Mouse (Mus musculus) mouse embryonic stem cell (cell line): ENCODE measurements around the gene Nostrin.

Experiments
- in situ Hi-C, 2 experiments: fragments of 300-500 bp; cut with MboI; formaldehyde crosslinking; loops; 1 replicate in 1 of 2; 3 replicates in 1 of 2; pipeline ENCODE4 v1.14.3; 2019 to 2020; ENCODE audit warnings: low sequenced_read_pairs in 2 of 2, low pct_unique_long_range_greater_than_20kb in 1 of 2, mixed read lengths in 1 of 2; ENCODE audit not compliant: unreplicated experiment in 1 of 2

Gene Nostrin

GRCm38 (mm10) chr2:69119718-69120117 lies 15.9 kb upstream of the Nostrin start:
- in situ Hi-C loops: loop anchor here in 1 of 2 experiments (25.0 kb wide), 1 partner anchor 557 kb away; no protein-coding TSS in a partner anchor

- in situ Hi-C loops: loop anchor here in 1 of 2 experiments (25.0 kb wide), 1 partner anchor 559 kb away; no protein-coding TSS in a partner anchor
Observed at GRCm38 (mm10) chr2:69121681-69122080, 13.9 kb upstream of the Nostrin start.

- in situ Hi-C loops: no loop called here
Observed at GRCm38 (mm10) chr2:69125425-69125824, 10.2 kb upstream of the Nostrin start.

- in situ Hi-C loops: no loop called here
Observed at GRCm38 (mm10) chr2:69128321-69128720, 7.3 kb upstream of the Nostrin start.

GRCm38 (mm10) chr2:69128921-69129395 lies 6.6 kb upstream of the Nostrin start:
- in situ Hi-C loops: no loop called here

GRCm38 (mm10) chr2:69129425-69130210 lies 6.0 kb upstream of the Nostrin start:
- in situ Hi-C loops: no loop called here

GRCm38 (mm10) chr2:69132046-69132445 lies 3.6 kb upstream of the Nostrin start:
- in situ Hi-C loops: no loop called here

- in situ Hi-C loops: no loop called here
Observed at GRCm38 (mm10) chr2:69132488-69133040, 3.0 kb upstream of the Nostrin start.

- in situ Hi-C loops: no loop called here
Observed at GRCm38 (mm10) chr2:69134186-69134585, 1.4 kb upstream of the Nostrin start.

- in situ Hi-C loops: no loop called here
Observed at GRCm38 (mm10) chr2:69134937-69135336, 663 bp upstream of the Nostrin start.

- in situ Hi-C loops: no loop called here
Observed at GRCm38 (mm10) chr2:69137406-69138084, 1.9 kb downstream of the Nostrin start.

GRCm38 (mm10) chr2:69138759-69139158 lies 3.2 kb downstream of the Nostrin start:
- in situ Hi-C loops: no loop called here

GRCm38 (mm10) chr2:69140215-69140614 lies 4.6 kb downstream of the Nostrin start:
- in situ Hi-C loops: no loop called here

- in situ Hi-C loops: no loop called here
Observed at GRCm38 (mm10) chr2:69140816-69141215, 5.2 kb downstream of the Nostrin start.

- in situ Hi-C loops: no loop called here
Observed at GRCm38 (mm10) chr2:69148691-69149090, 13.1 kb downstream of the Nostrin start.

- in situ Hi-C loops: no loop called here
Observed at GRCm38 (mm10) chr2:69149154-69149553, 13.6 kb downstream of the Nostrin start.

- in situ Hi-C loops: no loop called here
Observed at GRCm38 (mm10) chr2:69150841-69151240, 15.2 kb downstream of the Nostrin start.

GRCm38 (mm10) chr2:69155861-69156260 lies 20.3 kb downstream of the Nostrin start:
- in situ Hi-C loops: no loop called here

- in situ Hi-C loops: no loop called here
Observed at GRCm38 (mm10) chr2:69156283-69156682, 20.7 kb downstream of the Nostrin start.
